Mouse (Mus musculus) adrenal gland (tissue): ENCODE measurements around the gene Lif.

Experiments used
- intact Hi-C: fragments of 180-260 bp; cut with DNase I; formaldehyde crosslinking; loops from one replicate; pipeline ENCODE4 v1.15.1; 2025

Gene Lif

GRCm38 (mm10) chr11:4319212-4319955 lies 62.0 kb downstream of the Lif start:
- intact Hi-C loops, result no loop called here

- intact Hi-C loops, result no loop called here
These were observed 63.5 kb downstream of the Lif start for GRCm38 (mm10) chr11:4320876-4321275.
